Mouse (Mus musculus) erythroblast, embryonic 14.5 days (primary cell): ENCODE data around the gene Flt1.

Experiments used
- GATA1 ChIP-seq: IDR thresholded peaks from 2 replicates; pipeline ENCODE4 v1.6.1; 2012; ENCODE audit warnings: low read length, inconsistent platforms, mixed read lengths
- TAL1 ChIP-seq: IDR thresholded peaks from 3 replicates; pipeline ENCODE4 v1.6.1; 2012; ENCODE audit warnings: low read length, inconsistent platforms, mixed read lengths

- TF ChIP-seq GATA1 (no peak), TAL1 (no peak)
Measured at GRCm38 (mm10) chr5:147549016-147549755, 176.6 kb downstream of the Flt1 start.
